Mouse (Mus musculus) brain, embryonic 14.5 days (tissue): Measurements from ENCODE around the gene Tspan13. TPM values are rescaled to one million over a fixed set of nuclear protein-coding genes. Genes with fewer than 3 reads are reported as not detected.

ENCODE experiments used
- DNase-seq: peaks from one replicate; pipeline ENCODE4 v3.0.0-alpha.2; 2011; ENCODE audit warnings: low read depth
- CTCF ChIP-seq: fragments of 200-500 bp; IDR thresholded peaks from 2 replicates; pipeline ENCODE4 v1.5.1; 2012; ENCODE audit warnings: inconsistent platforms, mild to moderate bottlenecking, moderate library complexity, borderline replicate concordance; ENCODE audit not compliant: insufficient read depth, insufficient read length; ENCODE audit errors: extremely low read depth
- POLR2A ChIP-seq: fragments of 200-500 bp; IDR thresholded peaks from 2 replicates; pipeline ENCODE4 v1.6.1; 2012; ENCODE audit warnings: mild to moderate bottlenecking, inconsistent platforms, borderline replicate concordance; ENCODE audit not compliant: poor library complexity, insufficient read depth, insufficient read length, severe bottlenecking; ENCODE audit errors: extremely low read depth
- polyA plus RNA-seq: library from polyadenylated mRNA; depleted of rRNA; stranded (reverse); fragments of >200 nt; gene quantifications from 2 replicates; pipeline ENCODE4 v1.2.3, GENCODE M21; 2012

Tspan13 gene
- polyA plus RNA-seq, 1 experiment: 280 TPM

- TF ChIP-seq CTCF (no peak), POLR2A (no peak)
- no peak for DNase-seq
Observed at GRCm38 (mm10) chr12:36047593-36047992, 5.3 kb upstream of the Tspan13 start.

- DNase-seq: no peak
- TF ChIP-seq POLR2A (no peak), CTCF (no peak)
Observed at GRCm38 (mm10) chr12:36046196-36046595, 3.9 kb upstream of the Tspan13 start.

- no peak for DNase-seq
- TF ChIP-seq CTCF (no peak), POLR2A (no peak)
Observed at GRCm38 (mm10) chr12:36044691-36045090, 2.4 kb upstream of the Tspan13 start.

GRCm38 (mm10) chr12:36041703-36042347 is 475 bp downstream of the Tspan13 start:
- peak; percentile 49 for TF ChIP-seq CTCF
- TF ChIP-seq POLR2A: no peak
- peak; percentile 86 for DNase-seq

GRCm38 (mm10) chr12:36041281-36041589 is 1.1 kb downstream of the Tspan13 start:
- TF ChIP-seq POLR2A (no peak), CTCF (no peak)
- DNase-seq: no peak

- TF ChIP-seq CTCF (no peak), POLR2A (no peak)
- peak; percentile 42 for DNase-seq
Observed at GRCm38 (mm10) chr12:36040571-36041280, 1.6 kb downstream of the Tspan13 start.

- DNase-seq: peak; percentile 42
- TF ChIP-seq POLR2A (no peak), CTCF (no peak)
Observed at GRCm38 (mm10) chr12:36039541-36040084, 2.7 kb downstream of the Tspan13 start.

GRCm38 (mm10) chr12:36036776-36037175 is 5.5 kb downstream of the Tspan13 start:
- TF ChIP-seq CTCF (no peak), POLR2A (no peak)
- DNase-seq: no peak

- TF ChIP-seq CTCF (no peak), POLR2A (no peak)
- DNase-seq: no peak
Observed at GRCm38 (mm10) chr12:36036121-36036520, 6.2 kb downstream of the Tspan13 start.

GRCm38 (mm10) chr12:36035501-36035900 is 6.8 kb downstream of the Tspan13 start:
- TF ChIP-seq CTCF (no peak), POLR2A (no peak)
- no peak for DNase-seq

GRCm38 (mm10) chr12:36032419-36032818 is 9.9 kb downstream of the Tspan13 start:
- no peak for DNase-seq
- TF ChIP-seq CTCF (no peak), POLR2A (no peak)
